Mouse (Mus musculus): ENCODE data around the gene Pcdh19. TPM values are rescaled to one million over a fixed set of nuclear protein-coding genes. Genes with fewer than 3 reads are reported as not detected.

The Pcdh19 gene
- polyA plus RNA-seq, 1 experiment, result 0.44 TPM

DNA sequence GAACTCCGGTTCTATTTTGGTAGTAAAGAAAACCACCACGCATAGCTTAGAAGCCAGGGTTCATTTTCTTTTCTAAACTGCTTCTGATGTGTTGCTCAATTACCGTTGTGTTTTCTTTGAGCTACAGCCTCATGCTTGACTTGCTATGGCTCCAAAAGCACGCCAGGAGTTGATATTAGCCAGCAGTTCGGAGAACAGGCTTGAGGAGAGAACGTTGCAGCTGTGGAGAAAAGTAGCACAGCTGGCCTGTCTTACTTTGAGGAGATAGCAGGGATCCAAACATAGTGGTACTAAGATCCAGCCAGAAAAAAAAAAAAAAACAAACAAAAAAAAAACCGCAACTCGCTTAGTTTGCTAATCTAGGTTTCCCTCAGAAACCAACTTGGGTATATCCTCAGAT, 59.2 kb downstream of the Pcdh19 start:
- WGBS, result 39% methylated on average over 8 of the region's 8 CpGs
- Histone ChIP-seq H3K4me3 (ENCODE audit: insufficient read depth, low read depth, low read length) (no peak overlapping the region), H3K27ac (ENCODE audit: insufficient read depth, low read depth, low read length) (no peak overlapping the region), H3K27me3 (replicated peaks; ENCODE audit: control insufficient read depth, insufficient read depth, low read length) (no peaks in the 10 kb centered on the region), H3K4me1 (ENCODE audit: control insufficient read depth, insufficient read depth, low read length) (no peaks in the 10 kb centered on the region), H3K36me3 (ENCODE audit: control insufficient read depth, insufficient read depth, low read length) (no peaks in the 10 kb centered on the region)
- DNase-seq, result no peak
- TF ChIP-seq POLR2A (IDR thresholded peaks at IDR 0.05; ENCODE audit: low read depth, low read length) (no peak), CTCF (conservative IDR thresholded peaks at IDR 0.05; ENCODE audit: insufficient read depth, insufficient read length, low read depth, low read length) (no peak)

GRCm38 (mm10) chrX:133618222-133618621, 70.6 kb downstream of the Pcdh19 start:
- no peaks in the 10 kb centered on the region for H3K4me1 ChIP-seq (ENCODE audit: control insufficient read depth, insufficient read depth, low read length)
- no peak for DNase-seq
- no peak for TF ChIP-seq POLR2A (IDR thresholded peaks at IDR 0.05; ENCODE audit: low read depth, low read length)
- TF ChIP-seq CTCF (conservative IDR thresholded peaks at IDR 0.05; ENCODE audit: insufficient read depth, insufficient read length, low read depth, low read length), result no peak
- H3K4me3 ChIP-seq (ENCODE audit: insufficient read depth, low read depth, low read length), result no peak overlapping the region
- H3K27ac ChIP-seq (ENCODE audit: insufficient read depth, low read depth, low read length), result no peak overlapping the region
- 80% methylated on average over 1 of the region's 1 CpGs for WGBS
- no peaks in the 10 kb centered on the region for H3K36me3 ChIP-seq (ENCODE audit: control insufficient read depth, insufficient read depth, low read length)
- no peaks in the 10 kb centered on the region for H3K27me3 ChIP-seq (replicated peaks; ENCODE audit: control insufficient read depth, insufficient read depth, low read length)

- no peaks in the 10 kb centered on the region for H3K36me3 ChIP-seq (ENCODE audit: control insufficient read depth, insufficient read depth, low read length)
- no peak overlapping the region for H3K4me3 ChIP-seq (ENCODE audit: insufficient read depth, low read depth, low read length)
- no peak overlapping the region for H3K27ac ChIP-seq (ENCODE audit: insufficient read depth, low read depth, low read length)
- H3K27me3 ChIP-seq (replicated peaks; ENCODE audit: control insufficient read depth, insufficient read depth, low read length), result no peaks in the 10 kb centered on the region
- DNase-seq, result no peak
- TF ChIP-seq CTCF (conservative IDR thresholded peaks at IDR 0.05; ENCODE audit: insufficient read depth, insufficient read length, low read depth, low read length), result no peak
- TF ChIP-seq POLR2A (IDR thresholded peaks at IDR 0.05; ENCODE audit: low read depth, low read length), result no peak
- no peaks in the 10 kb centered on the region for H3K4me1 ChIP-seq (ENCODE audit: control insufficient read depth, insufficient read depth, low read length)
- WGBS, result 40% methylated on average over 4 of the region's 4 CpGs
These were observed 83.0 kb downstream of the Pcdh19 start for GRCm38 (mm10) chrX:133605828-133606227.

- WGBS, result 40% methylated on average over 4 of the region's 4 CpGs
- no peak overlapping the region for H3K4me3 ChIP-seq (ENCODE audit: insufficient read depth, low read depth, low read length)
- no peak for TF ChIP-seq CTCF (conservative IDR thresholded peaks at IDR 0.05; ENCODE audit: insufficient read depth, insufficient read length, low read depth, low read length)
- no peak for TF ChIP-seq POLR2A (IDR thresholded peaks at IDR 0.05; ENCODE audit: low read depth, low read length)
- no peaks in the 10 kb centered on the region for H3K27me3 ChIP-seq (replicated peaks; ENCODE audit: control insufficient read depth, insufficient read depth, low read length)
- peak; percentile 5 for DNase-seq
- no peaks in the 10 kb centered on the region for H3K36me3 ChIP-seq (ENCODE audit: control insufficient read depth, insufficient read depth, low read length)
- H3K27ac ChIP-seq (ENCODE audit: insufficient read depth, low read depth, low read length), result no peak overlapping the region
- H3K4me1 ChIP-seq (ENCODE audit: control insufficient read depth, insufficient read depth, low read length), result no peaks in the 10 kb centered on the region
These were observed 84.5 kb downstream of the Pcdh19 start for GRCm38 (mm10) chrX:133604272-133604671.

DNA sequence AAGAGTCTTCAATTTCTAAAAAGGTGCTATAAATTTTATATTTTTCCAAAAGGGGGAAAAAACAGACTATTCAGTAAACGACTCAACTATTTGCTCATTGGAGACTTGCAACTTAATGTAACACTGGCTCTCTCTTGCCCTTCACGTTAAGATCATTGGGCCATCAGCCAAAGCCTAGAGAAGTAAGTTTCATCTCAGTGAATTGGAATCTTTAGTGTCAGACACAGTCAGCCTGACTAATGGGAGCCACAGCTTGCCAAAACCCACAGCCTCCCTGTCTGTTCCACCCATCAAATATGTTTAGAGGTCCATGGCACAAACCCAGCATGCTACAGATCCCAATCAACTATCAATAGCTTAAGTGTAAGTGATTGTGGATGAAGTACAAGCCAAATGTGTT, 86.7 kb downstream of the Pcdh19 start:
- Histone ChIP-seq H3K4me1 (ENCODE audit: control insufficient read depth, insufficient read depth, low read length) (no peaks in the 10 kb centered on the region), H3K36me3 (ENCODE audit: control insufficient read depth, insufficient read depth, low read length) (no peaks in the 10 kb centered on the region), H3K27ac (ENCODE audit: insufficient read depth, low read depth, low read length) (no peak overlapping the region), H3K4me3 (ENCODE audit: insufficient read depth, low read depth, low read length) (no peak overlapping the region), H3K27me3 (replicated peaks; ENCODE audit: control insufficient read depth, insufficient read depth, low read length) (no peaks in the 10 kb centered on the region)
- TF ChIP-seq CTCF (conservative IDR thresholded peaks at IDR 0.05; ENCODE audit: insufficient read depth, insufficient read length, low read depth, low read length), result no peak
- TF ChIP-seq POLR2A (IDR thresholded peaks at IDR 0.05; ENCODE audit: low read depth, low read length), result no peak
- no peak for DNase-seq
- WGBS, result 40% methylated on average over 2 of the region's 2 CpGs

DNA sequence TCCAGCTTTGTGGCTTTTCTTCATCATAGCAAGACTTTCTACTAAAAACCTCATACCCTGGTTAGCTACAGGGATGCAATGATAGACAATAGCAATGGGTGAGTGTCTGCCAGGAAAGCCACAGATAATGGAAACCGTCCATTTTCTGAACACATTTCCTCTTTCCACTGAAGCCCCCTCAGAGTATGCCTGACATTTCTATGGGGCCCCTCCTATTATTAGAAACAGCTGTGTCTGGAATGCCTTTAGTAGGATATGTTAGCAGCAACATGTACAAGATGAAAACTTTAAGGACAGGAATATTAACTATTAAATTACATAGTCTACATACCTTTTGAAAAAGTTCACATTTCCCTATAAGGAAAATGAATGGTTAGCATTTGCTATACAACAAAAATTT, 87.1 kb downstream of the Pcdh19 start:
- TF ChIP-seq POLR2A (IDR thresholded peaks at IDR 0.05; ENCODE audit: low read depth, low read length) (no peak), CTCF (conservative IDR thresholded peaks at IDR 0.05; ENCODE audit: insufficient read depth, insufficient read length, low read depth, low read length) (no peak)
- DNase-seq, result no peak
- no peak overlapping the region for H3K4me3 ChIP-seq (ENCODE audit: insufficient read depth, low read depth, low read length)
- no peaks in the 10 kb centered on the region for H3K36me3 ChIP-seq (ENCODE audit: control insufficient read depth, insufficient read depth, low read length)
- no peak overlapping the region for H3K27ac ChIP-seq (ENCODE audit: insufficient read depth, low read depth, low read length)
- no peaks in the 10 kb centered on the region for H3K4me1 ChIP-seq (ENCODE audit: control insufficient read depth, insufficient read depth, low read length)
- WGBS, result 66% methylated on average over 1 of the region's 1 CpGs
- H3K27me3 ChIP-seq (replicated peaks; ENCODE audit: control insufficient read depth, insufficient read depth, low read length), result no peaks in the 10 kb centered on the region

GRCm38 (mm10) chrX:133601195-133601594, 87.6 kb downstream of the Pcdh19 start:
- WGBS, result 71% methylated on average over 2 of the region's 2 CpGs
- no peaks in the 10 kb centered on the region for H3K4me1 ChIP-seq (ENCODE audit: control insufficient read depth, insufficient read depth, low read length)
- H3K36me3 ChIP-seq (ENCODE audit: control insufficient read depth, insufficient read depth, low read length), result no peaks in the 10 kb centered on the region

More at GRCm38 (mm10) chrX:133601195-133601594, 87.6 kb downstream of the Pcdh19 start:
- no peak for TF ChIP-seq POLR2A (IDR thresholded peaks at IDR 0.05; ENCODE audit: low read depth, low read length)
- TF ChIP-seq CTCF (conservative IDR thresholded peaks at IDR 0.05; ENCODE audit: insufficient read depth, insufficient read length, low read depth, low read length), result no peak
- H3K27ac ChIP-seq (ENCODE audit: insufficient read depth, low read depth, low read length), result no peak overlapping the region
- H3K4me3 ChIP-seq (ENCODE audit: insufficient read depth, low read depth, low read length), result no peak overlapping the region
- no peaks in the 10 kb centered on the region for H3K27me3 ChIP-seq (replicated peaks; ENCODE audit: control insufficient read depth, insufficient read depth, low read length)
- DNase-seq, result no peak
